Mouse (Mus musculus): Measurements from ENCODE around the gene Ppm1l.

- TF ChIP-seq CTCF (IDR thresholded peaks at IDR 0.05; ENCODE audit: borderline replicate concordance, extremely low read depth, insufficient read depth, insufficient read length), result no peak
- TF ChIP-seq POLR2A (IDR thresholded peaks at IDR 0.05; ENCODE audit: borderline replicate concordance, extremely low read depth, insufficient read depth, insufficient read length, poor library complexity, severe bottlenecking), result no peak
Measured at GRCm38 (mm10) chr3:69343124-69343523, 26.5 kb downstream of the Ppm1l start.

Data from brain, embryonic 14.5 days (tissue).